Mouse (Mus musculus) CH12.LX (cell line): ENCODE measurements around the gene Hopx. TPM values are rescaled to one million over a fixed set of nuclear protein-coding genes. Genes with fewer than 3 reads are reported as not detected.

ENCODE experiments used
- DNase-seq: peaks from one replicate; pipeline ENCODE4 v3.0.0-alpha.2; 2013; ENCODE audit errors: extremely low read depth
- H3K27ac ChIP-seq: 2 replicates; pipeline ENCODE4 v1.5.1; 2012; ENCODE audit warnings: low read depth, mild to moderate bottlenecking, control low read depth, moderate library complexity; ENCODE audit not compliant: insufficient read depth
- H3K27me3 ChIP-seq: replicated peaks from 2 replicates; pipeline ENCODE3; 2012; ENCODE audit warnings: inconsistent platforms
- H3K36me3 ChIP-seq, 2 experiments: replicated peaks in 1 of 2; 2 replicates each; pipeline versions ENCODE3 to v1.6.1; 2012; ENCODE audit warnings: inconsistent platforms in 1 of 2, low read length in 1 of 2, mild to moderate bottlenecking in 1 of 2, mixed read lengths in 1 of 2, moderate library complexity in 1 of 2; ENCODE audit not compliant: control insufficient read depth in 1 of 2, insufficient read depth in 1 of 2
- H3K4me1 ChIP-seq, 2 experiments: 2 replicates each; pipeline ENCODE4 v1.6.1; 2012; ENCODE audit warnings: inconsistent platforms in 1 of 2, moderate library complexity in 1 of 2; ENCODE audit not compliant: insufficient read depth in 2 of 2, control insufficient read depth in 1 of 2
- H3K4me2 ChIP-seq: 2 replicates; pipeline ENCODE4 v1.6.1; 2012; ENCODE audit warnings: low read depth, mild to moderate bottlenecking, control low read depth; ENCODE audit not compliant: poor library complexity, insufficient read depth, severe bottlenecking
- H3K4me3 ChIP-seq, 3 experiments: fragments of 150-350 bp in 1 of 3; sonication (generic) in 1 of 3; replicated peaks in 1 of 3; 2 replicates each; pipeline versions ENCODE3 to v1.5.1; 2011 to 2012; ENCODE audit warnings: low read depth in 2 of 3, low read length in 2 of 3, mild to moderate bottlenecking in 2 of 3, moderate library complexity in 2 of 3, control low read depth in 1 of 3, improper control_type of control experiment in 1 of 3, inconsistent platforms in 1 of 3, mixed read lengths in 1 of 3; ENCODE audit not compliant: poor library complexity in 1 of 3
- H3K79me2 ChIP-seq: replicated peaks from 2 replicates; pipeline ENCODE4 v1.6.1; 2012; ENCODE audit warnings: mild to moderate bottlenecking, moderate library complexity; ENCODE audit not compliant: control insufficient read depth, poor library complexity, insufficient read depth, severe bottlenecking; ENCODE audit errors: extremely low read depth
- H3K9ac ChIP-seq: 2 replicates; pipeline ENCODE4 v1.6.1; 2012; ENCODE audit warnings: low read depth, mild to moderate bottlenecking, control low read depth, moderate library complexity; ENCODE audit not compliant: insufficient read depth
- H3K9me3 ChIP-seq: replicated peaks from 2 replicates; pipeline ENCODE3; 2012; ENCODE audit warnings: low read length, inconsistent platforms, mixed read lengths
- BHLHE40 ChIP-seq: IDR thresholded peaks from 2 replicates; pipeline ENCODE4 v1.6.1; 2011; ENCODE audit warnings: mild to moderate bottlenecking, low read depth, low read length, improper control_type of control experiment
- CTCF ChIP-seq, 2 experiments: IDR thresholded peaks in 1 of 2; conservative IDR thresholded peaks in 1 of 2; 2 replicates each; pipeline ENCODE4 v1.5.1; 2011 to 2012; ENCODE audit warnings: low read depth in 2 of 2, low read length in 2 of 2, improper control_type of control experiment in 1 of 2, inconsistent platforms in 1 of 2, mild to moderate bottlenecking in 1 of 2, moderate library complexity in 1 of 2
- E2F4 ChIP-seq: IDR thresholded peaks from 2 replicates; pipeline ENCODE4 v1.6.1; 2011; ENCODE audit warnings: low read depth, low read length, improper control_type of control experiment; ENCODE audit not compliant: insufficient replicate concordance
- HCFC1 ChIP-seq: IDR thresholded peaks from 2 replicates; pipeline ENCODE4 v1.6.1; 2012; ENCODE audit warnings: low read depth, mild to moderate bottlenecking, inconsistent platforms, low read length, improper control_type of control experiment
- IRF4 ChIP-seq: IDR thresholded peaks from 2 replicates; pipeline ENCODE4 v1.6.1; 2014; ENCODE audit warnings: low read depth, mild to moderate bottlenecking, inconsistent platforms, low read length, improper control_type of control experiment
- JUN ChIP-seq: IDR thresholded peaks from 2 replicates; pipeline ENCODE4 v1.6.1; 2011; ENCODE audit warnings: low read depth, mild to moderate bottlenecking, low read length, improper control_type of control experiment, moderate library complexity; ENCODE audit not compliant: insufficient read depth
- KAT2A ChIP-seq: IDR thresholded peaks from 2 replicates; pipeline ENCODE4 v1.6.1; 2012; ENCODE audit warnings: low read length, improper control_type of control experiment, inconsistent platforms; ENCODE audit not compliant: insufficient replicate concordance
- MAFK ChIP-seq: IDR thresholded peaks from 2 replicates; pipeline ENCODE4 v1.6.1; 2011; ENCODE audit warnings: low read length, improper control_type of control experiment; ENCODE audit not compliant: insufficient replicate concordance
- MAZ ChIP-seq: IDR thresholded peaks from 2 replicates; pipeline ENCODE4 v1.6.1; 2012; ENCODE audit warnings: low read depth, mild to moderate bottlenecking, inconsistent platforms, low read length, improper control_type of control experiment, moderate library complexity
- MEF2A ChIP-seq: IDR thresholded peaks from 2 replicates; pipeline ENCODE4 v1.6.1; 2014; ENCODE audit warnings: low read depth, mild to moderate bottlenecking, inconsistent platforms, low read length, improper control_type of control experiment, borderline replicate concordance
- MXI1 ChIP-seq: IDR thresholded peaks from 2 replicates; pipeline ENCODE4 v1.6.1; 2011; ENCODE audit warnings: mild to moderate bottlenecking, low read depth, low read length, improper control_type of control experiment
- MYC ChIP-seq: IDR thresholded peaks from 2 replicates; pipeline ENCODE4 v1.6.1; 2011; ENCODE audit warnings: low read depth, mild to moderate bottlenecking, improper control_type of control experiment, low read length
- NELFE ChIP-seq: IDR thresholded peaks from 2 replicates; pipeline ENCODE4 v1.6.1; 2011; ENCODE audit warnings: low read depth, low read length, improper control_type of control experiment
- PAX5 ChIP-seq: IDR thresholded peaks from 2 replicates; pipeline ENCODE4 v1.6.1; 2012; ENCODE audit warnings: low read length, inconsistent platforms, mixed read lengths
- POLR2AphosphoS2 ChIP-seq: IDR thresholded peaks from 2 replicates; pipeline ENCODE4 v1.6.1; 2011; ENCODE audit warnings: low read depth, low read length, improper control_type of control experiment
- RAD21 ChIP-seq: IDR thresholded peaks from 2 replicates; pipeline ENCODE4 v1.6.1; 2011; ENCODE audit warnings: low read depth, mild to moderate bottlenecking, low read length, improper control_type of control experiment, moderate library complexity
- SIN3A ChIP-seq: IDR thresholded peaks from 2 replicates; pipeline ENCODE4 v1.6.1; 2012; ENCODE audit warnings: low read length, improper control_type of control experiment, inconsistent platforms
- UBTF ChIP-seq: IDR thresholded peaks from 2 replicates; pipeline ENCODE4 v1.6.1; 2012; ENCODE audit warnings: low read depth, mild to moderate bottlenecking, inconsistent platforms, low read length, improper control_type of control experiment, moderate library complexity
- ZC3H11A ChIP-seq: IDR thresholded peaks from 2 replicates; pipeline ENCODE4 v1.6.1; 2012; ENCODE audit warnings: low read depth, mild to moderate bottlenecking, inconsistent platforms, low read length, improper control_type of control experiment
- ZKSCAN1 ChIP-seq: IDR thresholded peaks from 2 replicates; pipeline ENCODE4 v1.6.1; 2012; ENCODE audit warnings: low read depth, inconsistent platforms, low read length, improper control_type of control experiment, borderline replicate concordance
- ZNF384 ChIP-seq: IDR thresholded peaks from 2 replicates; pipeline ENCODE4 v1.6.1; 2012; ENCODE audit warnings: low read depth, low read length, improper control_type of control experiment, inconsistent platforms
- dilution Hi-C: fragments of 300-500 bp; cut with MboI; formaldehyde crosslinking; loops from 2 replicates; pipeline ENCODE4 v1.14.3; 2020; ENCODE audit warnings: low sequenced_read_pairs; ENCODE audit not compliant: extremely low pct_unique_long_range_greater_than_20kb, extremely low pct_ligation_motif_present
- in situ Hi-C: fragments of 300-500 bp; cut with MboI; formaldehyde crosslinking; loops from 3 replicates; pipeline ENCODE4 v1.14.3; 2019; ENCODE audit warnings: low sequenced_read_pairs, low pct_ligation_motif_present, low pct_unique_long_range_greater_than_20kb, mixed read lengths
- polyA plus RNA-seq: library from polyadenylated mRNA; unstranded; fragments of >175 nt; gene quantifications from 2 replicates; pipeline ENCODE4 v1.2.1, GENCODE M21; 2012; ENCODE audit warnings: low read depth; ENCODE audit not compliant: insufficient read length
- total RNA-seq, 2 experiments: library from RNA; depleted of rRNA; stranded (reverse); fragments of 300-350 nt in 1 of 2; fragments of >200 nt in 1 of 2; gene quantifications; 2 replicates each; pipeline ENCODE4 v1.2.3; 2012 to 2014

The Hopx gene
- total and polyA plus RNA-seq, 3 experiments: 15.1 to 26.4 (median 20.0) TPM

- no peak overlapping the region for H3K4me3 ChIP-seq
- TF ChIP-seq MYC (no peak), SIN3A (no peak), MAZ (no peak), IRF4 (no peak), NELFE (no peak), JUN (no peak), E2F4 (no peak), POLR2AphosphoS2 (no peak), KAT2A (no peak), ZNF384 (no peak)
- TF ChIP-seq, all 38 proteins: peak for 0
- dilution Hi-C loops (no loop called here), in situ Hi-C loops (no loop called here)
- Histone ChIP-seq H3K27ac (no peak overlapping the region), H3K79me2 (no peaks in the 10 kb centered on the region), H3K9me3 (peaks cover 9% of the 10 kb centered on the region), H3K36me3 (peaks cover 0 to 13% of the 10 kb centered on the region in 2 experiments), H3K27me3 (no peaks in the 10 kb centered on the region), H3K4me2 (no peak overlapping the region), H3K9ac (no peak overlapping the region), H3K4me1 (peaks cover 16 to 53% of the 10 kb centered on the region in 2 experiments)
- no peak for DNase-seq
Measured at GRCm38 (mm10) chr5:77126415-77126968, 11.6 kb upstream of the Hopx start.

DNA sequence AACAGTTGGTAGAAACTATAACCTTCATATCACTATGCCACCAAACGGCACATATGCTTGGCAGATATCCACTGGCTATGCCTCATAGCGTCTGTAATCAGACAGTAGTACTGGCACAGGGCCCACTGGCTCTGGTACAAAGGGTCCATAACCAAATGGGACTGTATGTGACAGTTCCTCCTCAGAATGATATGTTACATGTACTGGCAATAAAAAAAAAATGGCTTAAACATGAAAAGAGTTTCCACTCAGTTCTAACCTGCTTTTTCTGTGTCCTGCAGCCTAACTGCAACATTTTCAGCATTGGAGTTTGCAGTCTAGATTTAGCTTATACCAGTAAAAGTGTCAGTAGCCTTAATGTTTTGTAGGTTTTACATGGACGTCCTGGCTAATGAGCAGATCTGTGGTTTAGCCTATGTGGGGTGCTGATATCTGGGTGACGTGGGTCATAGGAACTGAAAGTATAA lies 9.9 kb upstream of the Hopx start:
- H3K27ac ChIP-seq: no peak overlapping the region
- no peak for DNase-seq

More for the DNA sequence above, 9.9 kb upstream of the Hopx start:
- Histone ChIP-seq H3K79me2 (no peaks in the 10 kb centered on the region), H3K4me1 (peaks cover 9 to 39% of the 10 kb centered on the region in 2 experiments), H3K9ac (no peak overlapping the region), H3K4me3 (no peak overlapping the region), H3K4me2 (no peak overlapping the region), H3K36me3 (peaks cover 0 to 13% of the 10 kb centered on the region in 2 experiments), H3K9me3 (peaks cover 9% of the 10 kb centered on the region), H3K27me3 (no peaks in the 10 kb centered on the region)
- TF ChIP-seq CTCF (conservative IDR thresholded peaks at IDR 0.05 in 1 of 2, IDR thresholded peaks at IDR 0.05 in 1 of 2; ENCODE audit: low read depth in 2 of 2, low read length in 2 of 2): no peak
- no peak for TF ChIP-seq MEF2A
- no peak for TF ChIP-seq HCFC1
- TF ChIP-seq MYC: no peak
- TF ChIP-seq MAFK: no peak
- TF ChIP-seq JUN: no peak
- TF ChIP-seq MXI1: no peak
- no peak for TF ChIP-seq ZC3H11A
- TF ChIP-seq RAD21: no peak
- TF ChIP-seq BHLHE40: no peak
- no peak for TF ChIP-seq ZKSCAN1
- TF ChIP-seq UBTF: no peak
- no peak for TF ChIP-seq PAX5
- TF ChIP-seq IRF4: no peak
- no peak for TF ChIP-seq ZNF384
- dilution Hi-C loops (no loop called here), in situ Hi-C loops (no loop called here)
